ENCODE assay signal across 26 mouse cellular contexts in genomic region chr17:51880221-51880620, GRCm38 (mm10). TPM values are rescaled to one million over a fixed set of nuclear protein-coding genes. Genes with fewer than 3 reads are reported as not detected.
DNase-seq lines count a peak whose midpoint lies in the region; ATAC-seq and TF ChIP-seq lines count a peak whose summit lies in the region.
"Had no signal": no experiment of that assay in that cellular context is flagged by ENCODE, and none has a peak within 500 bp of the region (broad histone marks: within the 10 kb centered on the region; RNA-seq: fewer than 3 reads in every experiment).

No protein-coding gene starts in this region.

- no peaks in the 10 kb centered on the region for H3K36me3 ChIP-seq in spleen, adult 2 months (ENCODE audit: control insufficient read depth, insufficient read depth, low read length)
- H3K36me3 ChIP-seq: forebrain, embryonic 10.5 days; heart, embryonic 12.5 days; hindbrain, embryonic 13.5 days; intestine, embryonic 15.5 days; limb, embryonic 13.5 days; liver, embryonic 12.5 days had no signal

- peak overlapping the region; percentile 60; the same call in 1 of the 2 replicates for H3K27ac ChIP-seq in spleen, adult 2 months (ENCODE audit: insufficient read depth, low read length)
- H3K27ac ChIP-seq: forebrain, embryonic 10.5 days; hindbrain, embryonic 13.5 days; intestine, embryonic 15.5 days; layer of hippocampus, adult 2 months; limb, embryonic 13.5 days; liver, embryonic 12.5 days had no signal

- H3K27me3 ChIP-seq in spleen, adult 2 months (ENCODE audit: control insufficient read depth, insufficient read depth, low read length) = no peaks in the 10 kb centered on the region
- H3K27me3 ChIP-seq: hindbrain, embryonic 13.5 days; intestine, embryonic 15.5 days; limb, embryonic 13.5 days; liver, embryonic 12.5 days had no signal

- TF ChIP-seq POLR2A in spleen, adult 2 months (IDR thresholded peaks at IDR 0.05; ENCODE audit: low read depth, low read length) = no peak

- no peak for DNase-seq in spleen, adult 2 months (ENCODE audit: low read depth in 1 of 2, low spot score in 2 of 2)
- DNase-seq in spleen, adult 12 weeks (ENCODE audit: low spot score) = no peak
- peak; percentile 84 for DNase-seq in naive thymus-derived CD4-positive, alpha-beta T cell, adult 2 months (ENCODE audit: low read depth)
- DNase-seq in ovary, postnatal 36 days (ENCODE audit: low spot score) = no peak
- DNase-seq in cerebellum, postnatal 14 days = no peak
- no peak for DNase-seq in layer of hippocampus, adult 11-12 months (ENCODE audit: low spot score)
- DNase-seq: adrenal gland, adult 2 months; cerebellum, adult 11-12 months; cerebellum, postnatal 10 days; gastrocnemius, postnatal 10 days; heart, postnatal 14 days; kidney, adult 8-10 months; kidney, postnatal 14 days; lung, adult 2 months; lung, postnatal 14 days; right cerebral cortex, postnatal 14 days; spleen, adult 18-20 months had no signal

- peak; percentile 15 for ATAC-seq in activated CD4-positive, CD25-positive, alpha-beta regulatory T cell, adult 4 months
- ATAC-seq: forebrain, embryonic 16.5 days; intestine, embryonic 15.5 days; liver, embryonic 12.5 days had no signal

- H3K4me3 ChIP-seq in spleen, adult 2 months (ENCODE audit: extremely low read depth, insufficient read depth, insufficient read length) = no peak overlapping the region
- H3K4me3 ChIP-seq: forebrain, embryonic 10.5 days; heart, embryonic 12.5 days; hindbrain, embryonic 13.5 days; intestine, embryonic 15.5 days; layer of hippocampus, adult 2 months; limb, embryonic 13.5 days; liver, embryonic 12.5 days had no signal

- H3K4me1 ChIP-seq in spleen, adult 2 months (ENCODE audit: control insufficient read depth, insufficient read depth, insufficient read length) = peaks cover 17% of the 10 kb centered on the region; the same call in 1 of the 2 replicates
- H3K4me1 ChIP-seq: hindbrain, embryonic 13.5 days; intestine, embryonic 15.5 days; limb, embryonic 13.5 days; liver, embryonic 12.5 days had no signal

- WGBS in spleen, adult 2 months = 66% methylated on average over 9 of the region's 9 CpGs

- TF ChIP-seq CTCF in spleen, adult 2 months (IDR thresholded peaks at IDR 0.05; ENCODE audit: extremely low read depth, insufficient read depth, insufficient read length, insufficient replicate concordance) = no peak

RNA-seq across cellular contexts. Expression of gene Satb1, which starts 47.1 kb away (rescaled TPM):
- polyA plus RNA-seq in spleen, adult 2 months (2012; rRNA removed) = 43.7 and 46.8 TPM in 2 replicates
- 10 to 100 TPM; 41.0 to 63.4 TPM for polyA plus RNA-seq in activated CD4-positive, CD25-positive, alpha-beta regulatory T cell, adult 4 months (2017; shearing (Covaris generic))
